Mouse (Mus musculus) liver, embryonic 11.5 days (tissue): ENCODE data around the gene Sars2. TPM values are rescaled to one million over a fixed set of nuclear protein-coding genes. Genes with fewer than 3 reads are reported as not detected.
"Not testable (repeated sequence)": the region's sequence is repeated elsewhere in the genome, so short reads cannot be mapped to it uniquely, and the experiment has no call there.

ENCODE experiments used
- ATAC-seq: fragments of 200-750 bp; cut with Nextera tagmentation; replicated peaks from 2 replicates; pipeline ENCODE4 v1.8.0; 2017; ENCODE audit warnings: moderate number of reproducible peaks, mild to moderate bottlenecking, moderate TSS enrichment, moderate library complexity; ENCODE audit not compliant: low FRiP score
- DNase-seq: peaks from one replicate; pipeline ENCODE4 v3.0.0-alpha.2; 2017; ENCODE audit warnings: low spot score
- H3K27ac ChIP-seq: fragments of 300-500 bp; sonication (generic); 2 replicates; pipeline ENCODE4 v1.5.1; 2014; ENCODE audit warnings: mild to moderate bottlenecking, low read depth, low read length, control low read depth
- H3K27me3 ChIP-seq: fragments of 300-500 bp; sonication (generic); replicated peaks from 2 replicates; pipeline ENCODE4 v1.6.1; 2014; ENCODE audit warnings: low read length, mixed read lengths; ENCODE audit not compliant: control insufficient read depth, insufficient read depth
- H3K36me3 ChIP-seq: fragments of 300-500 bp; sonication (generic); 2 replicates; pipeline ENCODE4 v1.6.1; 2014; ENCODE audit warnings: mild to moderate bottlenecking, low read length, moderate library complexity, mixed read lengths; ENCODE audit not compliant: control insufficient read depth, insufficient read depth
- H3K4me1 ChIP-seq: fragments of 300-500 bp; sonication (generic); replicated peaks from 2 replicates; pipeline ENCODE4 v1.6.1; 2014; ENCODE audit warnings: low read length, mixed read lengths; ENCODE audit not compliant: control insufficient read depth, insufficient read depth
- H3K4me2 ChIP-seq: fragments of 300-500 bp; sonication (generic); 2 replicates; pipeline ENCODE4 v1.6.1; 2014; ENCODE audit warnings: mild to moderate bottlenecking, control low read depth, moderate library complexity
- H3K4me3 ChIP-seq: fragments of 300-500 bp; sonication (generic); 2 replicates; pipeline ENCODE4 v1.5.1; 2014; ENCODE audit warnings: low read depth, low read length, control low read depth
- H3K9ac ChIP-seq: fragments of 300-500 bp; sonication (generic); 2 replicates; pipeline ENCODE4 v1.6.1; 2014; ENCODE audit warnings: low read depth, low read length, control low read depth
- H3K9me3 ChIP-seq: fragments of 300-500 bp; sonication (generic); 2 replicates; pipeline ENCODE4 v1.6.1; 2016; ENCODE audit warnings: low read length, inconsistent platforms, mixed read lengths; ENCODE audit not compliant: control insufficient read depth
- WGBS: fragments of 180-500 bp; shearing (Covaris S2); extraction: QIAGEN DNeasy Blood & Tissue Kit; methylation state at CpG from one replicate; pipeline ENCODE4 v1.1.7; 2014; 5-methylcytosine and 5-hydroxymethylcytosine counted together
- polyA plus RNA-seq: library from polyadenylated mRNA; unstranded; fragments of >200 nt; fragmentation: Nextera tagmentation; extraction: Ambion mirVana; gene quantifications from 2 replicates; pipeline ENCODE4 v1.2.1, GENCODE M21; 2014

Gene Sars2
- 31.3 and 35.3 TPM in 2 replicates for polyA plus RNA-seq

- H3K4me1 ChIP-seq, result peaks cover 15% of the 10 kb centered on the region
- H3K9me3 ChIP-seq, result no peaks in the 10 kb centered on the region
- peak within 1 kb of the TSS; percentile 77 for H3K9ac ChIP-seq
- peak within 1 kb of the TSS; percentile 20 for H3K27ac ChIP-seq
- peaks cover 26% of the 10 kb centered on the region for H3K36me3 ChIP-seq
- DNase-seq (peak; percentile 98), ATAC-seq (peak; percentile 97)
- H3K4me2 ChIP-seq, result peak within 1 kb of the TSS; percentile 95
- no peaks in the 10 kb centered on the region for H3K27me3 ChIP-seq
- WGBS, result under 1% methylated on average over 39 of the region's 39 CpGs
- H3K4me3 ChIP-seq, result peak within 1 kb of the TSS; percentile 76
These were observed at the start of gene Sars2, which contains the start of gene Mrps12 for GRCm38 (mm10) chr7:28741709-28742438. TSS of gene Sars2 (plus strand) at chr7:28741992. TSS of gene Mrps12 (minus strand) at chr7:28741820.

GRCm38 (mm10) chr7:28692545-28693320 lies 49.1 kb upstream of the Sars2 start, which contains the start of gene Fbxo27:
TSS of gene Fbxo27 (plus strand) at chr7:28692849.
- H3K27ac ChIP-seq, result no peak within 1 kb of the TSS
- 35% methylated on average over 30 of the region's 30 CpGs for WGBS
- H3K4me1 ChIP-seq, result peaks cover 3% of the 10 kb centered on the region; the same call in 1 of the 2 replicates
- peak within 1 kb of the TSS; percentile 74 for H3K4me2 ChIP-seq
- ATAC-seq, result no peak
- H3K36me3 ChIP-seq, result no peaks in the 10 kb centered on the region; the same call in 1 of the 2 replicates
- peaks cover 31% of the 10 kb centered on the region for H3K27me3 ChIP-seq
- peak within 1 kb of the TSS; percentile 43 for H3K4me3 ChIP-seq
- DNase-seq, result no peak
- H3K9ac ChIP-seq, result 0 out of 2 replicates have a peak within 1 kb of the TSS, but pooled peaks have one; percentile 8
- no peaks in the 10 kb centered on the region for H3K9me3 ChIP-seq

GRCm38 (mm10) chr7:28693321-28693966 lies 48.3 kb upstream of the Sars2 start:
- Histone ChIP-seq H3K36me3 (no peaks in the 10 kb centered on the region; the same call in 1 of the 2 replicates), H3K4me1 (peaks cover 3% of the 10 kb centered on the region; the same call in 1 of the 2 replicates), H3K4me3 (peak overlapping the region; percentile 43), H3K4me2 (peak overlapping the region; percentile 74), H3K27ac (no peak overlapping the region), H3K9ac (0 out of 2 replicates have a peak overlapping the region, but pooled peaks have one; percentile 8), H3K9me3 (no peaks in the 10 kb centered on the region), H3K27me3 (peaks cover 31% of the 10 kb centered on the region)
- peak; percentile 70 for DNase-seq
- ATAC-seq, result peak; percentile 64
- WGBS, result under 1% methylated on average over 38 of the region's 38 CpGs

GRCm38 (mm10) chr7:28694423-28694822 lies 47.4 kb upstream of the Sars2 start:
- peaks cover 3% of the 10 kb centered on the region; the same call in 1 of the 2 replicates for H3K4me1 ChIP-seq
- H3K4me2 ChIP-seq, result peak overlapping the region; percentile 34
- ATAC-seq (no peak), DNase-seq (no peak)
- no peak overlapping the region for H3K27ac ChIP-seq
- 8% methylated on average over 14 of the region's 14 CpGs for WGBS
- peaks cover 31% of the 10 kb centered on the region for H3K27me3 ChIP-seq
- H3K9me3 ChIP-seq, result no peaks in the 10 kb centered on the region
- no peaks in the 10 kb centered on the region; the same call in 1 of the 2 replicates for H3K36me3 ChIP-seq
- no peak overlapping the region for H3K4me3 ChIP-seq
- no peak overlapping the region for H3K9ac ChIP-seq

GRCm38 (mm10) chr7:28694966-28695511 lies 46.8 kb upstream of the Sars2 start:
- peaks cover 31% of the 10 kb centered on the region for H3K27me3 ChIP-seq
- H3K27ac ChIP-seq, result no peak overlapping the region
- H3K36me3 ChIP-seq, result no peaks in the 10 kb centered on the region; the same call in 1 of the 2 replicates
- no peak overlapping the region for H3K4me2 ChIP-seq
- H3K9me3 ChIP-seq, result no peaks in the 10 kb centered on the region
- peaks cover 3% of the 10 kb centered on the region; the same call in 1 of the 2 replicates for H3K4me1 ChIP-seq
- H3K9ac ChIP-seq, result no peak overlapping the region
- 40% methylated on average over 8 of the region's 8 CpGs for WGBS
- DNase-seq, result no peak
- H3K4me3 ChIP-seq, result no peak overlapping the region
- no peak for ATAC-seq

- ATAC-seq (no peak), DNase-seq (no peak)
- WGBS, result 81% methylated on average over 11 of the region's 11 CpGs
These were observed 44.5 kb upstream of the Sars2 start for GRCm38 (mm10) chr7:28697277-28697676.

GRCm38 (mm10) chr7:28700269-28700668 lies 41.5 kb upstream of the Sars2 start:
- ATAC-seq (no peak), DNase-seq (no peak)
- H3K4me3 ChIP-seq, result no peak overlapping the region
- H3K36me3 ChIP-seq, result no peaks in the 10 kb centered on the region; the same call in 1 of the 2 replicates
- H3K27ac ChIP-seq, result no peak overlapping the region
- H3K4me2 ChIP-seq, result no peak overlapping the region
- no peaks in the 10 kb centered on the region for H3K27me3 ChIP-seq
- H3K9me3 ChIP-seq, result 0 out of 2 replicates have a peak, but pooled peaks cover 3% of the 10 kb centered on the region
- no peak overlapping the region for H3K9ac ChIP-seq
- 94% methylated on average over 4 of the region's 4 CpGs for WGBS
- H3K4me1 ChIP-seq, result no peaks in the 10 kb centered on the region

More at GRCm38 (mm10) chr7:28697277-28697676, 44.5 kb upstream of the Sars2 start:
- H3K27ac ChIP-seq, result no peak overlapping the region
- 0 out of 2 replicates have a peak, but pooled peaks cover 3% of the 10 kb centered on the region for H3K9me3 ChIP-seq
- H3K4me1 ChIP-seq, result peaks cover 3% of the 10 kb centered on the region; the same call in 1 of the 2 replicates
- no peak overlapping the region for H3K4me2 ChIP-seq
- H3K36me3 ChIP-seq, result no peaks in the 10 kb centered on the region; the same call in 1 of the 2 replicates
- H3K4me3 ChIP-seq, result no peak overlapping the region
- H3K9ac ChIP-seq, result no peak overlapping the region
- peaks cover 25% of the 10 kb centered on the region for H3K27me3 ChIP-seq

- not testable (repeated sequence) for H3K4me3 ChIP-seq, DNase-seq, H3K27ac ChIP-seq, H3K9me3 ChIP-seq, H3K4me1 ChIP-seq, H3K36me3 ChIP-seq, H3K9ac ChIP-seq, H3K4me2 ChIP-seq, ATAC-seq, H3K27me3 ChIP-seq
- WGBS, result 92% methylated on average over 12 of the region's 12 CpGs
These were observed 40.5 kb upstream of the Sars2 start for GRCm38 (mm10) chr7:28701306-28701705.
